Mouse (Mus musculus) midbrain, embryonic 14.5 days (tissue): Measurements from ENCODE around the gene Cpox. TPM values are rescaled to one million over a fixed set of nuclear protein-coding genes. Genes with fewer than 3 reads are reported as not detected.

ENCODE experiments used
- ATAC-seq: fragments of 200-750 bp; cut with Nextera tagmentation; 2 replicates; pipeline ENCODE4 v1.8.0; 2017; ENCODE audit warnings: moderate number of reproducible peaks, moderate library complexity; ENCODE audit not compliant: low FRiP score, low TSS enrichment
- DNase-seq: peaks from one replicate; pipeline ENCODE4 v3.0.0-alpha.2; 2015
- H3K27ac ChIP-seq: fragments of 300-500 bp; sonication (generic); replicated peaks from 2 replicates; pipeline ENCODE4 v1.5.1; 2014; ENCODE audit warnings: mild to moderate bottlenecking, low read depth, low read length, moderate library complexity
- H3K27me3 ChIP-seq: fragments of 300-500 bp; sonication (generic); 2 replicates; pipeline ENCODE4 v1.6.1; 2014; ENCODE audit warnings: low read length, control low read depth, mixed read lengths; ENCODE audit not compliant: control insufficient read depth, insufficient read depth
- H3K36me3 ChIP-seq: fragments of 300-500 bp; sonication (generic); 2 replicates; pipeline ENCODE4 v1.6.1; 2014; ENCODE audit warnings: low read length, control low read depth; ENCODE audit not compliant: control insufficient read depth, insufficient read depth
- H3K4me1 ChIP-seq: fragments of 300-500 bp; sonication (generic); 2 replicates; pipeline ENCODE4 v1.6.1; 2014; ENCODE audit warnings: mild to moderate bottlenecking, antibody characterized with exemption, low read length, control low read depth; ENCODE audit not compliant: control insufficient read depth, insufficient read depth
- H3K4me2 ChIP-seq: fragments of 300-500 bp; sonication (generic); 2 replicates; pipeline ENCODE4 v1.6.1; 2014; ENCODE audit warnings: mild to moderate bottlenecking, low read length, moderate library complexity
- H3K4me3 ChIP-seq: fragments of 300-500 bp; sonication (generic); replicated peaks from 2 replicates; pipeline ENCODE4 v1.5.1; 2014; ENCODE audit warnings: low read depth, low read length
- H3K9ac ChIP-seq: fragments of 300-500 bp; sonication (generic); replicated peaks from 2 replicates; pipeline ENCODE4 v1.6.1; 2014; ENCODE audit warnings: mild to moderate bottlenecking, low read length, moderate library complexity
- H3K9me3 ChIP-seq: fragments of 300-500 bp; sonication (generic); 2 replicates; pipeline ENCODE4 v1.6.1; 2016; ENCODE audit warnings: low read length, control low read depth, mixed read lengths; ENCODE audit not compliant: control insufficient read depth
- WGBS: fragments of 180-500 bp; shearing (Covaris S2); extraction: QIAGEN DNeasy Blood & Tissue Kit; methylation state at CpG from one replicate; pipeline ENCODE4 v1.1.7; 2014; 5-methylcytosine and 5-hydroxymethylcytosine counted together
- polyA plus RNA-seq: library from polyadenylated mRNA; unstranded; fragments of >200 nt; fragmentation: Nextera tagmentation; extraction: Ambion mirVana; gene quantifications from 2 replicates; pipeline ENCODE4 v1.2.1, GENCODE M21; 2014

Cpox gene
- polyA plus RNA-seq, result 11.7 and 13.3 TPM in 2 replicates

DNA sequence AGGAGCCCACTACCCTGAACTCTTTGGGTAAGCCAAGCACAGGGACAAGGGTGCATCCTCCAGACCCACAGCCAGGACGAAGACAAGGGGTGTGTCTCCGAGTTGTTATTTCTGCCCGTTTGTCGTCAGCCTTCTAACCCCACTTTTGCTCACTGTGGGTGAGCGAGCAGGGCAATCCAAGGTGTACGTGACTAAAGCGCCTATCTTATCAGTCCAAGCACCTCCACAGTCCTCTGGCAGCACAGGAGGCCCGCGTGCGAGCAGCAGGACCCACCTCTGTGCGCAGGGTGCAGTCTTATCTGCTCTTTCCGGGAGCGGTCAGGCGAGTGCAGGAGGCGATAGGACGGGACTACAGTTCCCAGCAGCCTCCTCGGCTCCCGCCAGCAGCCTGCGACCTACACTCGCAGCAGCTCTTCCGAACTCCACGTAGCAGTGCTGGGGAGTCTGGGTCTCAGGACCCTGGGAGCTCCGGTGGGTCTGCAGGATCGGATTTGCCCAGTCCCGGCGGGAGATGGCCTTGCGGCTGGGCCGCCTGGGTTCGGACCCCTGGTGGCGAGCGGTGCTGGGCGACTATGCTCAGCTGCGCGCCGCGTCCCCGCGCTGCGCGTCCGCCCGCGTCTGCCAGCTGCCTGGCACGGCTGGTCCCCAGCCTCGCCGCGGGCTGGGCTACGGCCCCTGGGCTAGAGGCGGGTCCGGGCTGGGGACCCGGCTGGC is at the start of gene Cpox:
TSS of gene Cpox (plus strand) at position 376 of the 714 bp plus-strand sequence.
- Histone ChIP-seq H3K4me2 (peak within 1 kb of the TSS; percentile 77), H3K9me3 (no peaks in the 10 kb centered on the region), H3K4me3 (peak within 1 kb of the TSS; percentile 86), H3K4me1 (peaks cover 10% of the 10 kb centered on the region; the same call in 1 of the 2 replicates), H3K27ac (peak within 1 kb of the TSS; percentile 85), H3K27me3 (no peaks in the 10 kb centered on the region), H3K36me3 (peaks cover 22% of the 10 kb centered on the region), H3K9ac (peak within 1 kb of the TSS; percentile 78)
- under 1% methylated on average over 51 of the region's 51 CpGs for WGBS
- ATAC-seq (peak; percentile 98), DNase-seq (peak; percentile 91)

DNA sequence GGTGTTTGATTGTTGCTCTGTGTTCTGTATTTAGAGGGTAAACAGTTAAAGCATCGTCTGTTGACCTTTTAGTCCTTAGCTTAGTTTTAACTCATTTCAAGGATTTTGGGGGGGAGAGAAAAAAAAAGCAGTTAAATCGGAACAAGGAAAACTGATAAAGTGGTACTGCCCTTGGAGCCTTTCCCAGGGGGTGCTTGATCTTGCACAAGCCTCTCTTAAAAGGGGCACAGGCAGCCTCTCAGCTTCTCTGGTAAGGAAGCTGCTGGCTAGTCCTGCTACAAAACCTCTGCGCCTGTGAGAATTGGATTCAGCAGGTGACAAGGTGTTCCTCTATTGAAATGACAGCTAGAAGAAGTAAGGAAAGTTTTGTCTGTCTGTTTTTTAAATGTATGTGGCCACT is 47.7 kb upstream of the Cpox start:
- ATAC-seq (no peak), DNase-seq (no peak)
- Histone ChIP-seq H3K36me3 (no peaks in the 10 kb centered on the region), H3K4me3 (no peak overlapping the region), H3K4me2 (no peak overlapping the region), H3K27me3 (no peaks in the 10 kb centered on the region), H3K9ac (no peak overlapping the region), H3K27ac (no peak overlapping the region), H3K9me3 (no peaks in the 10 kb centered on the region), H3K4me1 (no peaks in the 10 kb centered on the region)
- WGBS, result 95% methylated on average over 3 of the region's 3 CpGs

DNA sequence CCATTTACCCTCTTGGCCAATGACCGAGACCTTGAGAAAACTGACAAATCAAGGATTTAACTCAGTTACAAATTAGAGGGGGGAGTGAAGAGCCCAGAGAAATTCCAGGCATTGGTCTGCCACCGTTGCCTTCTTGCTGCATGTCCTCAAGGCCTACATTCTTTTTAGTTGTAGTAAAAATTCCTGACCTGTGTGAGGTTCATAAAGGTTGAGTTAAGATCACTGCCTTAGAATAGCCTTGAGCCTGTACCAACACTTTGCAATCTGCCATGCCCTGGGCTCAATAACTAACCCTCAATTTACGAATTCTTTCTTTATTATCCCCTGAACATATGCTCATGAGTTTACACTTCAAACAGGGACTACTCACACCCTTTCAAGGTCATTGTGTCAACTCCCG is 47.0 kb upstream of the Cpox start:
- no peaks in the 10 kb centered on the region for H3K36me3 ChIP-seq
- no peaks in the 10 kb centered on the region for H3K27me3 ChIP-seq
- no peak overlapping the region for H3K4me2 ChIP-seq
- H3K9me3 ChIP-seq, result no peaks in the 10 kb centered on the region
- no peak for ATAC-seq
- no peak overlapping the region for H3K4me3 ChIP-seq
- H3K27ac ChIP-seq, result no peak overlapping the region
- H3K4me1 ChIP-seq, result no peaks in the 10 kb centered on the region
- no peak overlapping the region for H3K9ac ChIP-seq
- no peak for DNase-seq
- 83% methylated on average over 4 of the region's 4 CpGs for WGBS

DNA sequence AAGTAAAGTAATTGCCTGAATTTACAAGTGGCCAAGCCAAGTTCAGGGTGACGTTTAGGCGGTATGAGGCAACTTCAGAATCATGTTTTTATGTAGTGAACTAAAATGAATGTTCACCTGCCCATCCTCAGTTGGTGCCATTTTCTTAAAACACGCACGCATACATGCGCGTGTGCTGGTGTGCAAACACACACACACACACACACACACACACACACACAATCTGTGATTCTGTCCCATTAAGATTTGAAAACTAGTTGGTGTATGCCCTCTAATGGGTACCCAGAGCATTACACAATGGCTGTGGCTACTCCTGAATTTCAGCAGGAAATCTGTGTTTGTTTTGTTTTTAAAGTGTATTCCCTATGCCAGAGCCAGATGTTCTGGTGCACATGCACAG is 46.1 kb upstream of the Cpox start:
- 91% methylated on average over 6 of the region's 6 CpGs for WGBS

DNA sequence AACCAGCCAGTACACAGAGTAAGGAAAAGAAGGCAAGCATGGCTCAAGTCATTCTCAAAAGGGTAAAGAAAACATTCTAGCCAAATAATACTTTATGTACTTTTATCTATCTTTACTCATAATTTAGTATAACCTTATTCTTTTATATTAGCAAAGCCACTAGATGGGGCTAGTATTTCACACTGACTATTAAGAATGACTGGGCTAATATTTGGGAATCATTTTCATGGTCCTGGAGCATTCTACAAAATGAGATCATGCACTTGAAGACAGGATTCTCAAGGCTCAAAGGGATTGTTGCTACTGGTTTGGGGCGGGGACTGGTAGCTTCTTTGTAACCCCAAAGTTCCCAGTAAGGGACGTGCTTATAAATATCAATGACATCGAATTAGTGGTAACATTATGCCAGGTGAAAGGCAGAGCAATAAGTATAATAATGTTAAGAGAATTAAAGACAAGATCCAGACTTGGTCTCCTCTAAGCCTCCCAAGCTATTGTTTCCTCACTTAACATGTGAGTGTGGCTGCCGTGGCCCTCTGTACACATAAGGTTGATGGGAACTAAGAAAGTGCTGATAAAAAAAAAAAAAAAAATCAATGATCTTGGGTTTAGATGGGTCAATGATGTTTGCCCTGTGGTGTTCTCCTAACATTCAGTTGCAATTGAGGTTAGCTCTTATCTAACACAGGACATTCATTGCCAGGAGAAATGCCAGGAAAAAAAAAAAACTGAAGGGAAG is 42.3 kb upstream of the Cpox start:
- Histone ChIP-seq H3K4me1 (no peaks in the 10 kb centered on the region), H3K4me2 (no peak overlapping the region), H3K4me3 (no peak overlapping the region), H3K9ac (no peak overlapping the region), H3K36me3 (no peaks in the 10 kb centered on the region), H3K27me3 (no peaks in the 10 kb centered on the region), H3K27ac (no peak overlapping the region), H3K9me3 (no peaks in the 10 kb centered on the region)
- ATAC-seq (no peak), DNase-seq (peak; percentile 29)
- 86% methylated on average over 4 of the region's 4 CpGs for WGBS

More for the DNA sequence above, 46.1 kb upstream of the Cpox start:
- no peaks in the 10 kb centered on the region for H3K36me3 ChIP-seq
- DNase-seq, result peak; percentile 58
- no peak overlapping the region for H3K9ac ChIP-seq
- no peak overlapping the region for H3K4me3 ChIP-seq
- H3K4me2 ChIP-seq, result no peak overlapping the region
- no peaks in the 10 kb centered on the region for H3K9me3 ChIP-seq
- no peaks in the 10 kb centered on the region for H3K4me1 ChIP-seq
- no peak overlapping the region for H3K27ac ChIP-seq
- ATAC-seq, result no peak
- H3K27me3 ChIP-seq, result no peaks in the 10 kb centered on the region

DNA sequence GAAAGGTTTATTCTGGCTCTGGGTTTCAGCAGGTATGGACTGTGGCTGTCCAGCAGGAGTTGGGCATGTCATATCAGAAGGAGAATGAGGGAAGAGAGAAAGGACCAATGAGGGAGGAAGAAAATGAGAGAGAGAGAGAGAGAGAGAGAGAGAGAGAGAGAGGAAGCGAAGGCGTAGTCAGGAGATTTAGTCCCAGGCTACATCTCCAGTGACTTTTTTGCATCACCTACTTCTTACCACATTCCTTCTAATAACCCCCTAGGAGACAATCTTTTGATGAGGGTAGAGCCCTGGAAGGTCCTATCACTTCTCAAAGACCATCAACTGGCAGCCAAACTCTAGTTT is 41.8 kb upstream of the Cpox start:
- no peak for DNase-seq
- Histone ChIP-seq H3K9me3 (no peaks in the 10 kb centered on the region), H3K4me2 (no peak overlapping the region), H3K4me3 (no peak overlapping the region), H3K27ac (no peak overlapping the region), H3K27me3 (no peaks in the 10 kb centered on the region), H3K9ac (no peak overlapping the region), H3K36me3 (no peaks in the 10 kb centered on the region), H3K4me1 (no peaks in the 10 kb centered on the region)
- 94% methylated on average over 2 of the region's 2 CpGs for WGBS
- no peak for ATAC-seq

DNA sequence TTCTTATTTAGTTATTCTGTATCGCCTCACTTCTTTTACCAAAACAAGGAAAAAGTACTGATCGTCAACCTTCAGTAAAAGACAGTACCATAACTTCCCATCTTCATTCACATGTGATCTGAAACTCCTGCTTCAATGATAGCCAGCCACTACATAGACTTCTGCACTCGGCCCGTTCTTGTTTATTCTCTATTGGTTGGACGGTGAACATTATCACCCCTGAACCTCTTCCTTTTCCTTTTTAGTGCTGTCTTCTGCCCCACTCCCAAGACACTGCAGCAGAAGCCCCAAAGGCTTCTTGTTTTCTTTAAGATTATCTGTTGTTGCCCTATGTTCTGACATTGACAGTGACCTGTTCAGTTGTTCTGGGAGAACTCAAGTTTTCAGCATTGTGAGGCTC is 41.1 kb upstream of the Cpox start:
- ATAC-seq (no peak), DNase-seq (no peak)
- H3K27me3 ChIP-seq, result no peaks in the 10 kb centered on the region
- no peaks in the 10 kb centered on the region for H3K36me3 ChIP-seq
- H3K4me3 ChIP-seq, result no peak overlapping the region
- H3K4me2 ChIP-seq, result no peak overlapping the region
- WGBS, result 93% methylated on average over 5 of the region's 5 CpGs
- H3K9ac ChIP-seq, result no peak overlapping the region
- no peaks in the 10 kb centered on the region for H3K9me3 ChIP-seq
- H3K4me1 ChIP-seq, result no peaks in the 10 kb centered on the region
- H3K27ac ChIP-seq, result no peak overlapping the region

DNA sequence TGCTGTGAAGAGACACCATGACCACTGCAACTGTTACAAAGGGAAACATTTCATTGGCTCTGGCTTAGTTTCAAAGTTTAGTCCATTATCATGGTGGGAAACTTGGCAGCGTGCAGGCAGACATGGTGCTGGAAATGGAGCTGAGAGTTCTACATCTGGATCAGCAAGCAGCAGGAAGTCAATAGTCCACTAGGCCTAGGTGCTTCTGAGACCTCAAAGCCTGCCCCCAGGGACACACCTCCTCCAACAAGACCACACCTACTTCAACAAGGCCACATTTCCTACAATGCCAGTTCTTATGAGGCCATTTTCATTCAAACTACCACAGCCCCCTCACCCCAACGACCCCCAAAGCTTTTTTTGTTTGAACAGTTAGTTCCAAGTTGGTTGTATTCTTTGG is 40.4 kb upstream of the Cpox start:
- WGBS, result 60% methylated on average over 2 of the region's 2 CpGs
- no peak overlapping the region for H3K4me3 ChIP-seq
- no peak for DNase-seq
- H3K27me3 ChIP-seq, result no peaks in the 10 kb centered on the region
- ATAC-seq, result no peak
- no peaks in the 10 kb centered on the region for H3K9me3 ChIP-seq
- no peaks in the 10 kb centered on the region for H3K4me1 ChIP-seq
- H3K9ac ChIP-seq, result no peak overlapping the region
- H3K36me3 ChIP-seq, result no peaks in the 10 kb centered on the region
- H3K27ac ChIP-seq, result no peak overlapping the region
- no peak overlapping the region for H3K4me2 ChIP-seq

DNA sequence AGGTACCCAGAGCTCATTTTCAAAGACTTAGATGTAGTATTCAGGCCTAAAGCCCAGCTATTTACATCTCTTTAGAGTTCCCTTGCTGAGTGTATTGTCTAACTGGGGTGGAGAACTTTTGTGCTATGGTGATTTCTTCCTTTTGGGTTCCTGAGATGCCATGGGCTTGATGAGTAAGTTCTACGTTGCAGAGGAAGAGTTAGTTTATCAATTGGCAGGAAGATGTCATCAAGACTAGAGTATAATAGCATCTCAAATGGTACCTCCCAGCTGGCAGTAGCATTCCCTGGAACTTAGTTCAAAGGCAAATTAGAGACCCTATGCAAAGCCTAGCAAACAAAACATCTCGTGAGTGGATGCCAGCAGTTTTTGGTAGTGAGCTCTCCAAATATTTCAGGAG is 34.2 kb upstream of the Cpox start:
- ATAC-seq, result no peak
- Histone ChIP-seq H3K9ac (no peak overlapping the region), H3K4me3 (no peak overlapping the region), H3K4me1 (no peaks in the 10 kb centered on the region), H3K36me3 (no peaks in the 10 kb centered on the region), H3K27ac (no peak overlapping the region), H3K9me3 (no peaks in the 10 kb centered on the region), H3K27me3 (no peaks in the 10 kb centered on the region), H3K4me2 (no peak overlapping the region)
- 67% methylated on average over 2 of the region's 2 CpGs for WGBS
- DNase-seq, result no peak
